Mouse (Mus musculus) 416B (cell line): Measurements from ENCODE around the gene Plcl2.

Experiments used
- DNase-seq: peaks from one replicate; pipeline ENCODE4 v3.0.0; 2011; ENCODE audit warnings: low read depth

Plcl2 gene

DNA sequence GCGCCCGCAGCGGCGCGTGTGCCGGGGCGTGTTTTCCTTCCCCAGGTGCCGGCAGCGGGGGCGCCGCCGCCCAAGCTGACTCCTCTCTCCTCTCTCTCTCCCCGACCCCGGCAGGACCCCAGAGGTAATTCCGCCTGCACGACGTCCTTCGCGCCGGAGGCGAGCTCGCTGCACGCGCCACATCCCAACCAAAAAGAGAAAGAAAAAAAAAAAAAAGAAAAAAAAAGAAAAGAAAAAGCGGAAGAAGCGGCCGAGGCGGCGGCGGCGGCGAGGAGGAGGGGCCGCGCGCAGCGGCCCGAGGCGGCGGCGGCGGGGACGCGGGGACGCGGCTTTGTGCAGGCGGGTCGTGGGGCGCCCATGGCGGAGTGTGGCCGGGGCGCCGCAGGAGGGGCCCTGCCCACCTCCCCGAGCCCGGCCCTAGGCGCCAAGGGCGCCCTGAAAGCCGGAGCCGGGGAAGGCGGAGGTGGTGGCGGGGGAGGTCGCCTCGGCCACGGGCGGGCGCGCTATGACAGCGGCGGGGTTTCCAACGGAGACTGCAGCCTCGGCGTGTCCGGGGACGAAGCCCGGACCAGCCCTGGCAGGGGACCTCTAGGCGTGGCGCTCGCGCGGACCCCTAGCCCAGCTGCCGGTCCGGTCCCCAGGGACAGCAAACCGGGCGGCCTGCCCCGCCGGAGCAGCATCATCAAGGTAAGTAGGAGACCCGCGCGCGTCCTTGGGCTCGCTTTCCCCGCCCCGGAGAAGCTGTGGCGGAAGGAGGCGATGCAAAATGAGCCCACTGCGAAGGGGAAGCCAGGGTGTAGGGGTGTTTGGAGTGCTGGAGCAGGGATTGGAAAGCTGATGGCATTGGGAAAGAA, at the start of gene Plcl2:
Gene Plcl2, plus strand, starts transcription at position 153 of the 854 bp plus-strand sequence.
- DNase-seq, result peak; percentile 60

DNA sequence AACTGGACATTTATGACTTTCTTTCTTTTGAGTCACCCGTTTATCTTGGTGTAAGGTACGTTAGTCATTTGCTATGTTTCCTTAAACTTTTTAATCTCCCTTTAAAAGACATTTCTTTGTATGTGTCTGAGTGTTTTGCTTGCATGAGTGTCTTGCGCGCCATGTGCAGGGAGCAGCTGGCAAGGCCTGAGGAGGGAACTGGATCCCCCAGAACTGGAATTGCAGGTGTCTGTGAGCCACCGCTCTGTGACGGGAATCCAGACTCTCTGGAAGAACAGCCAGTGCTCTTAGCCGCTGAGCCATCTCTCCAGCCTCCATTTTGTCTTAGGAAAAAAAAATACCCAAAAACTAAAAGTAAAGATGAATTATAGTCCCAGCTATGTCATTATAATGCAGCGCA, 48.9 kb upstream of the Plcl2 start:
- no peak for DNase-seq

- DNase-seq, result no peak
These were observed 41.8 kb upstream of the Plcl2 start for GRCm38 (mm10) chr17:50467438-50467837.

DNA sequence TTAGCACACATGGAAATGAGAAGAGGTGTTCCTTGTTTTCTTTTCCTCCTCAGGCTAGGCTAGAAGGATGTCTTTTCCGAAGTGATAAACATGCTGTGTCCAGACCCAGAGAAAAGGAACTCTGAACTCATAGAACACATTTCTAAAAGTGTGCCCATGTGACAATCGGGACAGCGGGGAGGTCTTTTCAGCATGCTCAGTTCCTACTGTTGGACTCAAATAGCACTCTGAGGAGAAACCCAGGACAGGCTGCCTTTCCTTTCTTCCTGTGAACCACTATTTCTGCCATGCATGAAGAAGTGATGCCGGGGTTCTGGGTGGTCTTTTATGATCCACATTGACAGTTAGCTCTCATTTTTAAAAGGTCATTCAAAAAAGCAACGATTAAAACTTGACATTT, 40.1 kb upstream of the Plcl2 start:
- no peak for DNase-seq

- DNase-seq, result peak; percentile 80
These were observed 39.4 kb upstream of the Plcl2 start for GRCm38 (mm10) chr17:50469543-50470431.

GRCm38 (mm10) chr17:50470432-50471078, 38.6 kb upstream of the Plcl2 start:
- peak; percentile 91 for DNase-seq

DNA sequence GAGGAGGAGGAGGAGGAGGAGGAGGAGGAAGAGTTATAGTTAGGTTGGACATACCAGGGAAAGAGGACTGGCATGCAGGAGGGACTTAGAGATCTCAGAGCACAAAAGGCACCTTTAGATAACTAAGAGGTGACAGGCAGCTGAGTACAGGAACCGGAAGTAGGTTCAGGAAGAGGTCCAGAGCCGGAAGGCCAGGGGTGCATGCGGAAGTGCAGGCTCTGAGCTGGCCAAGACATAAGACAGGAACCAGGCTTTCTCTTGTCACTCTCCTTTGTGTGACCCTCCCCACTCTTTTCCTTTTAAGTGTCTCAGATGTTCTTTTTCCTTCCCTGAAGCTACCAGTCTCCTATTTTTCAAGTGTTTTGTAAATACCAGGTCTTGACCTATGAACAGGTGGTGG, 38.0 kb upstream of the Plcl2 start:
- DNase-seq, result peak; percentile 72

GRCm38 (mm10) chr17:50477277-50477676, 31.9 kb upstream of the Plcl2 start:
- no peak for DNase-seq

GRCm38 (mm10) chr17:50480867-50481266, 28.3 kb upstream of the Plcl2 start:
- no peak for DNase-seq

GRCm38 (mm10) chr17:50483700-50484099, 25.5 kb upstream of the Plcl2 start:
- DNase-seq, result no peak

GRCm38 (mm10) chr17:50484981-50485380, 24.2 kb upstream of the Plcl2 start:
- DNase-seq, result no peak

DNA sequence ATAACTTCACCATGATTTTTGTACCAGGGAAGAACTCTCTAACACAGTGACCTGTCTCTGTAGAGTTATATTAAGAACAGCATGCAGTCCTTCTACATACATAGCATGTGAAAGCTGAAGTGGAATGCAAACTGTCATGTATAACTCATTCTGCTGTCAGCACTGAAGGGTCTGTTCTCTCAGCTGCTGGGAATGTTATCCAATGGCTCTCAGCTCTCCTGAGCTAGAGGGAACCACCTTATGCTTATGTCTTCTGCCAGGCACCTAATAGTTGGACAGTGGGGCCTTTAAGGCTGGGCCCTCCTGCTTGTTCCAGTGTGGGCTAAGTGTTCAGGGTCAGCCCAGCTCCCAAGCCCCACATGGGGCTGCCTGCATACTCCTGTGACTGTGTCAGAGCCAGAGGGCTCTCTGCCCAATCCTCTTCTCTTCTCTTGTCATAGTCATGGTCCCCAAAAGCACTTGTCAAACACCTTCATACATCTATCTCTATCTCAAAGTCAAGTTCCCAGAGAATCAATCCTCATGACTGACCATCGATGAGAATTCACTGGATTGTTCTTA, 22.1 kb upstream of the Plcl2 start:
- no peak for DNase-seq

- DNase-seq, result no peak
These were observed 21.5 kb upstream of the Plcl2 start for GRCm38 (mm10) chr17:50487670-50488069.

- DNase-seq, result no peak
These were observed 20.8 kb upstream of the Plcl2 start for GRCm38 (mm10) chr17:50488406-50488805.

- no peak for DNase-seq
These were observed 20.3 kb upstream of the Plcl2 start for GRCm38 (mm10) chr17:50488895-50489294.

GRCm38 (mm10) chr17:50490644-50491430, 18.4 kb upstream of the Plcl2 start:
- DNase-seq, result no peak

- DNase-seq, result no peak
These were observed 17.7 kb upstream of the Plcl2 start for GRCm38 (mm10) chr17:50491496-50491895.

GRCm38 (mm10) chr17:50495216-50495889, 13.8 kb upstream of the Plcl2 start:
- no peak for DNase-seq

- no peak for DNase-seq
These were observed 11.0 kb upstream of the Plcl2 start for GRCm38 (mm10) chr17:50498062-50498697.

- peak; percentile 77 for DNase-seq
These were observed 10.0 kb upstream of the Plcl2 start for GRCm38 (mm10) chr17:50499091-50499790.
